Mouse (Mus musculus): ENCODE results near the gene Ankrd33b. TPM values are rescaled to one million over a fixed set of nuclear protein-coding genes. Genes with fewer than 3 reads are reported as not detected.

Gene Ankrd33b
- polyA plus RNA-seq, 1 experiment, result 0.04 TPM

DNA sequence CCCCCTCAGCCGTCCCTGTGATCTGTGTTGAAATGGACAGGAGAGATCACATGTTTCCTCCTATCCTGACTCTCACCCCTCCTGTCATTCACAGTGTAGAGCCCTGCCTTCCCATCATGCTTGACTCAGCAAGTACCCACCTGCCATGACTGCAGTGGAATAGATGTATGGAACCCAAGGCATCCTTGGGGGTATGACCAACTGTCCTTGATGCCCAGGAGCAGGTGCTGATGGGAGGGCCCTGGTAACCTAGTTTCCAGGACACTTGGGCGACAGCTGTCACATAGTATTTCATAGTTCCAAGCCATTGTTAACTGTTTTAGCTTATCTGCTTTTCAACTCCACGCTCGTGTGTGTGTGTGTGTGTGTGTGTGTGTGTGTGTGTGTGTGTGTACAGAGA lies 98.0 kb downstream of the Ankrd33b start:
- Histone ChIP-seq H3K4me3 (replicated peaks) (no peak overlapping the region), H3K4me1 (ENCODE audit: control insufficient read depth) (no peaks in the 10 kb centered on the region), H3K27me3 (ENCODE audit: control insufficient read depth) (no peaks in the 10 kb centered on the region), H3K36me3 (ENCODE audit: control insufficient read depth) (peaks cover 3% of the 10 kb centered on the region; the same call in 1 of the 2 replicates), H3K9me3 (ENCODE audit: control insufficient read depth, low read length) (no peaks in the 10 kb centered on the region)
- no peak for TF ChIP-seq GATA1 (IDR thresholded peaks at IDR 0.05; ENCODE audit: low read length)
- no peak for TF ChIP-seq TAL1 (IDR thresholded peaks at IDR 0.05; ENCODE audit: low read length)

GRCm38 (mm10) chr15:31268148-31268547 lies 99.4 kb downstream of the Ankrd33b start:
- no peaks in the 10 kb centered on the region for H3K4me1 ChIP-seq (ENCODE audit: control insufficient read depth)
- no peak overlapping the region for H3K4me3 ChIP-seq (replicated peaks)
- H3K9me3 ChIP-seq (ENCODE audit: control insufficient read depth, low read length), result no peaks in the 10 kb centered on the region
- TF ChIP-seq GATA1 (IDR thresholded peaks at IDR 0.05; ENCODE audit: low read length), result no peak
- TF ChIP-seq TAL1 (IDR thresholded peaks at IDR 0.05; ENCODE audit: low read length), result no peak
- no peaks in the 10 kb centered on the region for H3K27me3 ChIP-seq (ENCODE audit: control insufficient read depth)
- H3K36me3 ChIP-seq (ENCODE audit: control insufficient read depth), result no peaks in the 10 kb centered on the region; the same call in 1 of the 2 replicates

GRCm38 (mm10) chr15:31265845-31266244 lies 101.7 kb downstream of the Ankrd33b start:
- no peak for TF ChIP-seq TAL1 (IDR thresholded peaks at IDR 0.05; ENCODE audit: low read length)
- no peak for TF ChIP-seq GATA1 (IDR thresholded peaks at IDR 0.05; ENCODE audit: low read length)
- no peaks in the 10 kb centered on the region; the same call in 1 of the 2 replicates for H3K36me3 ChIP-seq (ENCODE audit: control insufficient read depth)
- H3K27me3 ChIP-seq (ENCODE audit: control insufficient read depth), result no peaks in the 10 kb centered on the region

GRCm38 (mm10) chr15:31265404-31265803 lies 102.1 kb downstream of the Ankrd33b start:
- no peak for TF ChIP-seq GATA1 (IDR thresholded peaks at IDR 0.05; ENCODE audit: low read length)
- no peak for TF ChIP-seq TAL1 (IDR thresholded peaks at IDR 0.05; ENCODE audit: low read length)
- Histone ChIP-seq H3K4me1 (ENCODE audit: control insufficient read depth) (no peaks in the 10 kb centered on the region), H3K36me3 (ENCODE audit: control insufficient read depth) (no peaks in the 10 kb centered on the region; the same call in 1 of the 2 replicates), H3K9me3 (ENCODE audit: control insufficient read depth, low read length) (no peaks in the 10 kb centered on the region), H3K27me3 (ENCODE audit: control insufficient read depth) (no peaks in the 10 kb centered on the region), H3K4me3 (replicated peaks) (no peak overlapping the region)

More at GRCm38 (mm10) chr15:31265845-31266244, 101.7 kb downstream of the Ankrd33b start:
- H3K4me1 ChIP-seq (ENCODE audit: control insufficient read depth), result no peaks in the 10 kb centered on the region
- H3K4me3 ChIP-seq (replicated peaks), result no peak overlapping the region
- H3K9me3 ChIP-seq (ENCODE audit: control insufficient read depth, low read length), result no peaks in the 10 kb centered on the region

GRCm38 (mm10) chr15:31264827-31265226 lies 102.7 kb downstream of the Ankrd33b start:
- no peaks in the 10 kb centered on the region for H3K9me3 ChIP-seq (ENCODE audit: control insufficient read depth, low read length)
- no peak for TF ChIP-seq TAL1 (IDR thresholded peaks at IDR 0.05; ENCODE audit: low read length)
- no peaks in the 10 kb centered on the region for H3K4me1 ChIP-seq (ENCODE audit: control insufficient read depth)
- H3K4me3 ChIP-seq (replicated peaks), result no peak overlapping the region
- no peaks in the 10 kb centered on the region for H3K27me3 ChIP-seq (ENCODE audit: control insufficient read depth)
- H3K36me3 ChIP-seq (ENCODE audit: control insufficient read depth), result no peaks in the 10 kb centered on the region; the same call in 1 of the 2 replicates

- no peaks in the 10 kb centered on the region for H3K4me1 ChIP-seq (ENCODE audit: control insufficient read depth)
- no peak overlapping the region for H3K4me3 ChIP-seq (replicated peaks)
- H3K9me3 ChIP-seq (ENCODE audit: control insufficient read depth, low read length), result no peaks in the 10 kb centered on the region
- H3K36me3 ChIP-seq (ENCODE audit: control insufficient read depth), result no peaks in the 10 kb centered on the region; the same call in 1 of the 2 replicates
- TF ChIP-seq GATA1 (IDR thresholded peaks at IDR 0.05; ENCODE audit: low read length) (no peak), TAL1 (IDR thresholded peaks at IDR 0.05; ENCODE audit: low read length) (no peak)
- no peaks in the 10 kb centered on the region for H3K27me3 ChIP-seq (ENCODE audit: control insufficient read depth)
These were observed 105.2 kb downstream of the Ankrd33b start for GRCm38 (mm10) chr15:31262361-31262760.

GRCm38 (mm10) chr15:31261094-31261493 lies 106.4 kb downstream of the Ankrd33b start:
- H3K27me3 ChIP-seq (ENCODE audit: control insufficient read depth), result no peaks in the 10 kb centered on the region
- no peaks in the 10 kb centered on the region for H3K9me3 ChIP-seq (ENCODE audit: control insufficient read depth, low read length)
- no peaks in the 10 kb centered on the region; the same call in 1 of the 2 replicates for H3K36me3 ChIP-seq (ENCODE audit: control insufficient read depth)
- TF ChIP-seq GATA1 (IDR thresholded peaks at IDR 0.05; ENCODE audit: low read length) (no peak), TAL1 (IDR thresholded peaks at IDR 0.05; ENCODE audit: low read length) (no peak)
- H3K4me1 ChIP-seq (ENCODE audit: control insufficient read depth), result no peaks in the 10 kb centered on the region
- no peak overlapping the region for H3K4me3 ChIP-seq (replicated peaks)

GRCm38 (mm10) chr15:31258693-31259439 lies 108.7 kb downstream of the Ankrd33b start:
- no peak overlapping the region for H3K4me3 ChIP-seq (replicated peaks)

DNA sequence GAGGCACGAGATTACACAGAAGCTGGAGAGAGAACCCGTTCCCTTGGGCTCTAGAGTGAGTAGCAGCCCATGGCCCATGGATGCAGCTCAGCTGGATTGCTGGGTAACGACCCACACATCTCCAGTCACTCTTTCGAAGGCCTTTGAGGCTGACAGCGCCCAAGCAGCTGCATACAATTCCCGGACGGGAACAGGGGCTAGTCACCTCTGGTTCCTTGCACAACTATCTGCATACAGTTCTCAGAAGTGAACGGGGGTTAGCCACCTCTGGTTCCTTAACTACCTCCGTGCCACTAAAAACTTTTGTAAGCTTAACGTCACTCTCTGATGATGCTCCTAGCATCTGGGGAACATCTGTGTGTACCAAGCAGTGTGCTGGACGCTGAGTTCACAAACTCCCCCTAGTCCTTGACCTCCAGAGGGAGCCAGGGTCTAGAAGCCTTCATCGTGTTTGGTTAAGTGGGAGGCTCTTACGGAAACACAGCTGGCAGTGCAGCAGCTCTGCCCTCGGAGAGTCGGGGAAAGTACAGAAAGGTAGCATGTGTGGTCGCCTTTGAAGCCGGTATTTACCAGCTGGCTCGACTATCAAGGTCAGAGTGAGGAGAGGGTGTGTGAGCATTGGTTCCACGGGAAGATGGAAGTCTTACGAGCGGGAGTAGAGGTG lies 109.4 kb downstream of the Ankrd33b start:
- Histone ChIP-seq H3K36me3 (ENCODE audit: control insufficient read depth) (peaks cover 4% of the 10 kb centered on the region; the same call in 1 of the 2 replicates), H3K4me3 (replicated peaks) (no peak overlapping the region), H3K9me3 (ENCODE audit: control insufficient read depth, low read length) (no peaks in the 10 kb centered on the region), H3K4me1 (ENCODE audit: control insufficient read depth) (peaks cover 5% of the 10 kb centered on the region), H3K27me3 (ENCODE audit: control insufficient read depth) (no peaks in the 10 kb centered on the region)
- TF ChIP-seq TAL1 (IDR thresholded peaks at IDR 0.05; ENCODE audit: low read length) (no peak), GATA1 (IDR thresholded peaks at IDR 0.05; ENCODE audit: low read length) (no peak)

More at GRCm38 (mm10) chr15:31258693-31259439, 108.7 kb downstream of the Ankrd33b start:
- TF ChIP-seq TAL1 (IDR thresholded peaks at IDR 0.05; ENCODE audit: low read length) (no peak), GATA1 (IDR thresholded peaks at IDR 0.05; ENCODE audit: low read length) (no peak)
- peaks cover 4% of the 10 kb centered on the region; the same call in 1 of the 2 replicates for H3K36me3 ChIP-seq (ENCODE audit: control insufficient read depth)
- no peaks in the 10 kb centered on the region for H3K4me1 ChIP-seq (ENCODE audit: control insufficient read depth)
- no peaks in the 10 kb centered on the region for H3K27me3 ChIP-seq (ENCODE audit: control insufficient read depth)
- no peaks in the 10 kb centered on the region for H3K9me3 ChIP-seq (ENCODE audit: control insufficient read depth, low read length)
